Mouse (Mus musculus): ENCODE data around the gene Myo15b. TPM values are rescaled to one million over a fixed set of nuclear protein-coding genes. Genes with fewer than 3 reads are reported as not detected.

Myo15b gene
- polyA plus RNA-seq, 1 experiment from 2014 or later = 0.27 TPM

GRCm38 (mm10) chr11:115832523-115832922 is 25.7 kb upstream of the Myo15b start:
- Histone ChIP-seq H3K4me3 (no peak overlapping the region), H3K4me2 (peak overlapping the region; percentile 56), H3K27me3 (replicated peaks) (no peaks in the 10 kb centered on the region), H3K9me3 (no peaks in the 10 kb centered on the region), H3K4me1 (peaks cover 86% of the 10 kb centered on the region), H3K9ac (peak overlapping the region; percentile 70), H3K36me3 (no peaks in the 10 kb centered on the region), H3K27ac (replicated peaks) (peak overlapping the region; percentile 93)
- WGBS = 5% methylated on average over 8 of the region's 8 CpGs
- ATAC-seq (ENCODE audit: extremely low read depth, insufficient number of reproducible peaks, low FRiP score, low TSS enrichment) = no peak

GRCm38 (mm10) chr11:115833021-115833513 is 25.1 kb upstream of the Myo15b start:
- 6% methylated on average over 8 of the region's 8 CpGs for WGBS
- H3K27ac ChIP-seq (replicated peaks) = peak overlapping the region; percentile 93
- 0 out of 2 replicates have a peak overlapping the region, but pooled peaks have one; percentile 11 for H3K4me3 ChIP-seq
- H3K36me3 ChIP-seq = no peaks in the 10 kb centered on the region
- H3K4me1 ChIP-seq = peaks cover 91% of the 10 kb centered on the region
- H3K9me3 ChIP-seq = no peaks in the 10 kb centered on the region
- peak overlapping the region; percentile 70 for H3K9ac ChIP-seq
- H3K27me3 ChIP-seq (replicated peaks) = no peaks in the 10 kb centered on the region
- 0 out of 2 replicates have a peak, but pooled peaks have one; percentile 3 for ATAC-seq (ENCODE audit: extremely low read depth, insufficient number of reproducible peaks, low FRiP score, low TSS enrichment)
- H3K4me2 ChIP-seq = peak overlapping the region; percentile 56

GRCm38 (mm10) chr11:115834033-115834432 is 24.2 kb upstream of the Myo15b start:
- Histone ChIP-seq H3K9me3 (no peaks in the 10 kb centered on the region), H3K4me2 (peak overlapping the region; percentile 56; the same call in 1 of the 2 replicates), H3K27me3 (replicated peaks) (no peaks in the 10 kb centered on the region), H3K27ac (replicated peaks) (peak overlapping the region; percentile 93), H3K9ac (peak overlapping the region; percentile 70; the same call in 1 of the 2 replicates), H3K36me3 (no peaks in the 10 kb centered on the region), H3K4me1 (peaks cover 92% of the 10 kb centered on the region), H3K4me3 (no peak overlapping the region)
- 71% methylated on average over 6 of the region's 6 CpGs for WGBS
- no peak for ATAC-seq (ENCODE audit: extremely low read depth, insufficient number of reproducible peaks, low FRiP score, low TSS enrichment)

GRCm38 (mm10) chr11:115836656-115837395 is 21.4 kb upstream of the Myo15b start:
- WGBS = 36% methylated on average over 11 of the region's 11 CpGs
- Histone ChIP-seq H3K27ac (replicated peaks) (peak overlapping the region; percentile 51), H3K4me1 (peaks cover 87% of the 10 kb centered on the region), H3K36me3 (no peaks in the 10 kb centered on the region), H3K4me3 (no peak overlapping the region), H3K9me3 (no peaks in the 10 kb centered on the region), H3K4me2 (no peak overlapping the region), H3K27me3 (replicated peaks) (no peaks in the 10 kb centered on the region), H3K9ac (peak overlapping the region; percentile 20; the same call in 1 of the 2 replicates)
- ATAC-seq (ENCODE audit: extremely low read depth, insufficient number of reproducible peaks, low FRiP score, low TSS enrichment) = no peak

DNA sequence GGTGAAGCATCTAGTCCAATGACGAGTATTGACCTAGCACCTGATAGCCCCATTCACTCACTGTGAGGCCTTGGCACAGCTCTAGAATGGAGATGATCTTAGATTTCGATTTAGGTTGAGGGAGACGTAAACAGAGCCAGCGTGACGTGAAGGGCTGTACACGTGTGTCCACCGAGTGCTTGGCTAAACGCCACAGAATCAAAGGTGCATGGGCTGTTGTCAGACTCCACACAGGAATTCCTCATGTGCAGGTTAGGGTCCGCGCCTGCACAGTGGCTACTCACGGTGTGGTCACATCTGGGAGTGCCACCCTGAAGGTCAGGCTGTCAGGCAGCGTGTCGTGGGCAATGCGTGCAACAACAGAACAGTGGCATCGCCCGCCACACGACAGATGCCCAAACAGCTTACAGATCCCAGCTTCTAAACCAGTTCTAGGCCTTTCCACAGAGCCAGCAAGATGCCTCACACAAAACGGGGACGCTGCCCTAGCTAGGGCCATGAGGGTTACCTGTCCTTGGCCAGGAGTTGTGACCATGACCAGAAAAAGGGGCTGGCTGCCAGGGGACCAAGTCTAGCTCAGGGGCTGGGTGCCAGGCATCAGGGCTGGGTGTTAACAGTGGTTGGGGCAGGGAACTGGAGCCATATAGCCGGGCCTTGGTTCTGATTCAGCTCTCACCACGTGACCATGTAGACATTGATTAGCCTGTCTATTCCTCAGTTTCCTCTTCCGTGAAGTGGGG is 20.4 kb upstream of the Myo15b start:
- no peak overlapping the region; the same call in 1 of the 2 replicates for H3K9ac ChIP-seq
- peak overlapping the region; percentile 51 for H3K27ac ChIP-seq (replicated peaks)
- H3K4me3 ChIP-seq = no peak overlapping the region
- no peaks in the 10 kb centered on the region for H3K36me3 ChIP-seq
- H3K9me3 ChIP-seq = no peaks in the 10 kb centered on the region
- WGBS = 89% methylated on average over 22 of the region's 22 CpGs
- peaks cover 87% of the 10 kb centered on the region for H3K4me1 ChIP-seq
- H3K27me3 ChIP-seq (replicated peaks) = no peaks in the 10 kb centered on the region
- ATAC-seq (ENCODE audit: extremely low read depth, insufficient number of reproducible peaks, low FRiP score, low TSS enrichment) = no peak
- no peak overlapping the region for H3K4me2 ChIP-seq

- H3K9me3 ChIP-seq = no peaks in the 10 kb centered on the region
- no peak overlapping the region for H3K4me2 ChIP-seq
- WGBS = 42% methylated on average over 4 of the region's 4 CpGs
- peaks cover 87% of the 10 kb centered on the region for H3K4me1 ChIP-seq
- H3K27me3 ChIP-seq (replicated peaks) = no peaks in the 10 kb centered on the region
- H3K27ac ChIP-seq (replicated peaks) = peak overlapping the region; percentile 72
- peak overlapping the region; percentile 71 for H3K9ac ChIP-seq
- H3K4me3 ChIP-seq = no peak overlapping the region
- H3K36me3 ChIP-seq = no peaks in the 10 kb centered on the region
- no peak for ATAC-seq (ENCODE audit: extremely low read depth, insufficient number of reproducible peaks, low FRiP score, low TSS enrichment)
These were observed 19.3 kb upstream of the Myo15b start for GRCm38 (mm10) chr11:115838895-115839311.

DNA sequence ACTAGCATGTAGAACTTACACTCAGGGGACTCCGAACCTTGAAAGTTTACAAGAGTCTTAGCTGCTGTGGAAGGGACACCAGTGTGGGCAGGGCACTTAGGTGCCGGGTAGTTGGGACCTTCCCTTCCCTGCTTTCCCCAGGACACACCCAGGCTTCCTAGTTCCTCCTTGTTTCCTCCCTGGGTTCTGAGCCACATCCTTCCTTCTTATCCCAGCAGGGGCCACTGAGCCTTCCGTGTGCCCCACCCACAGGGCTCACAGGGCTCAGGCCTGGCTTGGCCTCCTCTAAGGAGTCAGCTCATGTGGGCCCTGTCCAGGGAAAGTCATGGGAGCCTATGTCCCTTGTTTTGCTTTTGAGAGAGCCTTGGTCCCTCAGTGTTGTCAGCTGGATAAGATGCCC is 18.5 kb upstream of the Myo15b start:
- Histone ChIP-seq H3K4me3 (no peak overlapping the region), H3K9ac (peak overlapping the region; percentile 71), H3K27me3 (replicated peaks) (no peaks in the 10 kb centered on the region), H3K27ac (replicated peaks) (peak overlapping the region; percentile 72), H3K4me1 (peaks cover 87% of the 10 kb centered on the region), H3K4me2 (no peak overlapping the region), H3K36me3 (peaks cover 5% of the 10 kb centered on the region), H3K9me3 (no peaks in the 10 kb centered on the region)
- 51% methylated on average over 3 of the region's 3 CpGs for WGBS
- no peak for ATAC-seq (ENCODE audit: extremely low read depth, insufficient number of reproducible peaks, low FRiP score, low TSS enrichment)

DNA sequence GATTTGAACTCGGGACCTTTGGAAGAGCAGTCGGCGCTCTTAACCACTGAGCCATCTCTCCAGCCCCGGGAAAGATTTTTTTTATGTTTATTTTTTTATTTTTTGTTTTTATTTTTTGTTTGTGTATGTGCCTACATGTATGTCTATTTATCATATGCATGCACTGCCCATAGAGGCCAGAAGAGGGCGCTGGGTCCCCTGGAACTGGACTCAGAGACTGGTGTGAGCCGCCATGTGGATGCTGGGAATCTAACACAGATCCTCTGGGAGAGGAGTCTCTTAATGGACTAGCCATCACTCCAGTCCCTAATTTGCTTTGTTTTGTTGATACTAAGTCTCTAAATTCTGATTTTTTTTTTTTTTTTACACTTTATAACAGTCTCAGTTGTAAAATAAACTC is 17.2 kb upstream of the Myo15b start:
- peak overlapping the region; percentile 97 for H3K27ac ChIP-seq (replicated peaks)
- no peak for ATAC-seq (ENCODE audit: extremely low read depth, insufficient number of reproducible peaks, low FRiP score, low TSS enrichment)
- H3K4me2 ChIP-seq = no peak overlapping the region
- H3K4me3 ChIP-seq = no peak overlapping the region
- no peaks in the 10 kb centered on the region for H3K27me3 ChIP-seq (replicated peaks)
- H3K36me3 ChIP-seq = peaks cover 18% of the 10 kb centered on the region
- H3K9me3 ChIP-seq = peaks cover 5% of the 10 kb centered on the region; the same call in 1 of the 2 replicates
- 83% methylated on average over 6 of the region's 6 CpGs for WGBS
- H3K4me1 ChIP-seq = peaks cover 79% of the 10 kb centered on the region
- H3K9ac ChIP-seq = no peak overlapping the region

DNA sequence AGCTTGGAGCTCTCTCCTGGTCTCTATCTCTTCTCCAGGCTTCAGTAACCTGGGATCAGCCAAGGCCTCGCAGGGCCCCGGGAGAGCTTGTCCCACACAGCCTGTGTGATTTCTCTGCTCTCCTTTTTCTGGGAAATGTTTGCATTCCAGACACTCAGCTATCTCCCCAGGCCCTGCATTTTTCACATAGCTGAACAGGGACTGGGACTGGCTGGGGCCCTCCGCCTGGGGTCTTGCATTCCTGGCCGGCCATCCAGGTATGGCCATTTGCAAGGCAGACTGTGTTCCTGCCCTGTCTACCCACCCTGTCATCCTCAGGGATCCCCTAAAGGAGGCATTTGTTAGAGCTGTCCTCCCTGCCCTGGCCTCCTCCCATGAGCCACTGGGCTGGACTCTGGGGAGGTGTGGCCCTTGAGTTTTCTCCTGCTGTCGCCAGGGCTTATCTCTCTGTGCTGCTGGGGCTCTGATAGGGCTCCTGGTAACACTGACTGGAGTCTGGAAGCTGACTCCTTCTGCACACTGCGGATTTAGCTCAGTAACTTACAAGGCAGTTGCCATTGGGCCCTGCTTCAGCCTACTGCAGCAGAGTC is 16.1 kb upstream of the Myo15b start:
- H3K4me3 ChIP-seq = peak overlapping the region; percentile 3; the same call in 1 of the 2 replicates
- peaks cover 72% of the 10 kb centered on the region for H3K4me1 ChIP-seq
- ATAC-seq (ENCODE audit: extremely low read depth, insufficient number of reproducible peaks, low FRiP score, low TSS enrichment) = peak; percentile 52; the same call in 1 of the 2 replicates
- WGBS = 5% methylated on average over 6 of the region's 6 CpGs
- H3K27ac ChIP-seq (replicated peaks) = peak overlapping the region; percentile 97
- H3K27me3 ChIP-seq (replicated peaks) = no peaks in the 10 kb centered on the region
- H3K36me3 ChIP-seq = peaks cover 28% of the 10 kb centered on the region
- peaks cover 5% of the 10 kb centered on the region; the same call in 1 of the 2 replicates for H3K9me3 ChIP-seq
- peak overlapping the region; percentile 55 for H3K9ac ChIP-seq
- H3K4me2 ChIP-seq = peak overlapping the region; percentile 45

GRCm38 (mm10) chr11:115843141-115843890 is 14.9 kb upstream of the Myo15b start:
- 74% methylated on average over 13 of the region's 14 CpGs for WGBS
- Histone ChIP-seq H3K9ac (peak overlapping the region; percentile 55), H3K4me2 (no peak overlapping the region), H3K36me3 (peaks cover 41% of the 10 kb centered on the region), H3K27me3 (replicated peaks) (no peaks in the 10 kb centered on the region), H3K4me1 (peaks cover 61% of the 10 kb centered on the region), H3K27ac (replicated peaks) (peak overlapping the region; percentile 97), H3K9me3 (peaks cover 5% of the 10 kb centered on the region; the same call in 1 of the 2 replicates), H3K4me3 (no peak overlapping the region)
- ATAC-seq (ENCODE audit: extremely low read depth, insufficient number of reproducible peaks, low FRiP score, low TSS enrichment) = no peak

Data from heart, embryonic 13.5 days (tissue).